Mouse (Mus musculus): ENCODE measurements at regions not wholly inside any gene's neighbourhood (a gene's known extent, or its start where the extent isn't known, plus 50 kb on each side); places are given as distances from the start of the nearest gene placed in this dataset. TPM values are rescaled to one million over a fixed set of nuclear protein-coding genes. Genes with fewer than 3 reads are reported as not detected.

MicroRNAs in the stretch of these regions (microRNA counts, 519-probe panel; counts per million panel counts)
- microRNA mmu-miR-1193 (3,435 counts per million, percentile 71 among the panel's probes with 10 or more counts), microRNA mmu-miR-1197 (1,577 counts per million, percentile 56 among the panel's probes with 10 or more counts), microRNA mmu-miR-134 (3,958 counts per million, percentile 77 among the panel's probes with 10 or more counts), microRNA mmu-miR-154 (4,891 counts per million, percentile 89 among the panel's probes with 10 or more counts), microRNA mmu-miR-299 (177 counts per million, percentile 53 among the panel's probes with 10 or more counts), microRNA mmu-miR-300 (4,872 counts per million, percentile 89 among the panel's probes with 10 or more counts), microRNA mmu-miR-3072 (177 counts per million, percentile 53 among the panel's probes with 10 or more counts), microRNA mmu-miR-323-3p (4,900 counts per million, percentile 89 among the panel's probes with 10 or more counts), microRNA mmu-miR-323-5p (177 counts per million, percentile 53 among the panel's probes with 10 or more counts), microRNA mmu-miR-329 (5,143 counts per million, percentile 91 among the panel's probes with 10 or more counts), microRNA mmu-miR-369-3p (5,302 counts per million, percentile 93 among the panel's probes with 10 or more counts), microRNA mmu-miR-369-5p (3,743 counts per million, percentile 74 among the panel's probes with 10 or more counts), microRNA mmu-miR-376a (5,059 counts per million, percentile 90 among the panel's probes with 10 or more counts), microRNA mmu-miR-376b (5,507 counts per million, percentile 94 among the panel's probes with 10 or more counts), microRNA mmu-miR-376c (5,348 counts per million, percentile 93 among the panel's probes with 10 or more counts), microRNA mmu-miR-377 (5,218 counts per million, percentile 92 among the panel's probes with 10 or more counts), microRNA mmu-miR-379 (3,351 counts per million, percentile 70 among the panel's probes with 10 or more counts), microRNA mmu-miR-380-3p (1,260 counts per million, percentile 55 among the panel's probes with 10 or more counts), microRNA mmu-miR-380-5p (177 counts per million, percentile 53 among the panel's probes with 10 or more counts), microRNA mmu-miR-381 (4,499 counts per million, percentile 84 among the panel's probes with 10 or more counts), microRNA mmu-miR-382 (5,227 counts per million, percentile 92 among the panel's probes with 10 or more counts), microRNA mmu-miR-409-3p (2,632 counts per million, percentile 62 among the panel's probes with 10 or more counts), microRNA mmu-miR-409-5p (3,332 counts per million, percentile 69 among the panel's probes with 10 or more counts), microRNA mmu-miR-410 (5,264 counts per million, percentile 92 among the panel's probes with 10 or more counts), microRNA mmu-miR-411 (3,416 counts per million, percentile 71 among the panel's probes with 10 or more counts), microRNA mmu-miR-412 (177 counts per million, percentile 53 among the panel's probes with 10 or more counts), microRNA mmu-miR-453 (177 counts per million, percentile 53 among the panel's probes with 10 or more counts), microRNA mmu-miR-485 (177 counts per million, percentile 53 among the panel's probes with 10 or more counts), microRNA mmu-miR-487b (4,770 counts per million, percentile 88 among the panel's probes with 10 or more counts), microRNA mmu-miR-494 (177 counts per million, percentile 53 among the panel's probes with 10 or more counts), microRNA mmu-miR-495 (5,134 counts per million, percentile 91 among the panel's probes with 10 or more counts), microRNA mmu-miR-496 (2,324 counts per million, percentile 60 among the panel's probes with 10 or more counts), microRNA mmu-miR-539 (2,987 counts per million, percentile 66 among the panel's probes with 10 or more counts), microRNA mmu-miR-541 (4,471 counts per million, percentile 83 among the panel's probes with 10 or more counts), microRNA mmu-miR-543 (5,050 counts per million, percentile 90 among the panel's probes with 10 or more counts), microRNA mmu-miR-544 (177 counts per million, percentile 53 among the panel's probes with 10 or more counts), microRNA mmu-miR-654-3p (177 counts per million, percentile 53 among the panel's probes with 10 or more counts), microRNA mmu-miR-654-5p (177 counts per million, percentile 53 among the panel's probes with 10 or more counts), microRNA mmu-miR-666-3p (177 counts per million, percentile 53 among the panel's probes with 10 or more counts), microRNA mmu-miR-666-5p (177 counts per million, percentile 53 among the panel's probes with 10 or more counts), microRNA mmu-miR-667 (3,799 counts per million, percentile 74 among the panel's probes with 10 or more counts), microRNA mmu-miR-668 (177 counts per million, percentile 53 among the panel's probes with 10 or more counts), microRNA mmu-miR-679 (177 counts per million, percentile 53 among the panel's probes with 10 or more counts), microRNA mmu-miR-758 (177 counts per million, percentile 53 among the panel's probes with 10 or more counts), microRNA mmu-miR-882 (177 counts per million, percentile 53 among the panel's probes with 10 or more counts)

Small RNAs in the stretch of these regions (microRNA-seq; reads per million reads assigned to microRNA genes)
- gene Gm24321 = not detected
- not detected for gene Gm25252
- gene Gm25750 = not detected
- not detected for gene Gm27379
- not detected for gene Gm44322
- 1,132 reads per million, percentile 78 among the genes with 10 or more reads in this experiment for gene Mir1193
- gene Mir1197 = 4.6 reads per million, percentile 13 among the genes with 10 or more reads in this experiment
- gene Mir134 = 1,045 reads per million, percentile 78 among the genes with 10 or more reads in this experiment
- gene Mir154 = 1,147 reads per million, percentile 79 among the genes with 10 or more reads in this experiment
- not detected for gene Mir299a
- gene Mir299b = not detected
- gene Mir300 = 569 reads per million, percentile 72 among the genes with 10 or more reads in this experiment
- 70.0 reads per million, percentile 46 among the genes with 10 or more reads in this experiment for gene Mir3072
- gene Mir323 = 1,186 reads per million, percentile 79 among the genes with 10 or more reads in this experiment
- 140 reads per million, percentile 54 among the genes with 10 or more reads in this experiment for gene Mir329
- 7,196 reads per million, percentile 94 among the genes with 10 or more reads in this experiment for gene Mir369
- not detected for gene Mir376a
- gene Mir376b = 369 reads per million, percentile 68 among the genes with 10 or more reads in this experiment
- 663 reads per million, percentile 74 among the genes with 10 or more reads in this experiment for gene Mir376c
- 81.8 reads per million, percentile 49 among the genes with 10 or more reads in this experiment for gene Mir377
- 2,097 reads per million, percentile 84 among the genes with 10 or more reads in this experiment for gene Mir379
- gene Mir380 = not detected
- 2,674 reads per million, percentile 85 among the genes with 10 or more reads in this experiment for gene Mir381
- 4,597 reads per million, percentile 89 among the genes with 10 or more reads in this experiment for gene Mir382
- not detected for gene Mir409
- 139 reads per million, percentile 53 among the genes with 10 or more reads in this experiment for gene Mir410
- 5,382 reads per million, percentile 90 among the genes with 10 or more reads in this experiment for gene Mir411
- gene Mir412 = 128 reads per million, percentile 53 among the genes with 10 or more reads in this experiment
- gene Mir453 = not detected
- gene Mir485 = 252 reads per million, percentile 63 among the genes with 10 or more reads in this experiment
- gene Mir487b = 14,451 reads per million, percentile 96 among the genes with 10 or more reads in this experiment
- 411 reads per million, percentile 69 among the genes with 10 or more reads in this experiment for gene Mir494
- 77.3 reads per million, percentile 47 among the genes with 10 or more reads in this experiment for gene Mir495
- 199 reads per million, percentile 59 among the genes with 10 or more reads in this experiment for gene Mir496a
- not detected for gene Mir539
- gene Mir541 = 3,788 reads per million, percentile 87 among the genes with 10 or more reads in this experiment
- gene Mir543 = 779 reads per million, percentile 76 among the genes with 10 or more reads in this experiment
- gene Mir544 = 5.6 reads per million, percentile 16 among the genes with 10 or more reads in this experiment
- gene Mir654 = not detected
- 68.1 reads per million, percentile 46 among the genes with 10 or more reads in this experiment for gene Mir666
- gene Mir667 = 240 reads per million, percentile 61 among the genes with 10 or more reads in this experiment
- 72.4 reads per million, percentile 46 among the genes with 10 or more reads in this experiment for gene Mir668
- 115 reads per million, percentile 52 among the genes with 10 or more reads in this experiment for gene Mir679
- 74.3 reads per million, percentile 47 among the genes with 10 or more reads in this experiment for gene Mir758
- not detected for gene Mir882

Data from forebrain, embryonic 13.5 days (tissue).